Mouse (Mus musculus) heart, embryonic 11.5 days (tissue): ENCODE data around the gene Iqce. TPM values are rescaled to one million over a fixed set of nuclear protein-coding genes. Genes with fewer than 3 reads are reported as not detected.

Experiments
- ATAC-seq: fragments of 200-750 bp; cut with Nextera tagmentation; replicated peaks from 2 replicates; pipeline ENCODE4 v1.8.0; 2017; ENCODE audit warnings: moderate library complexity; ENCODE audit not compliant: insufficient number of reproducible peaks, low FRiP score, low TSS enrichment
- H3K27ac ChIP-seq: fragments of 300-500 bp; sonication (generic); 2 replicates; pipeline ENCODE4 v1.5.1; 2014; ENCODE audit warnings: mild to moderate bottlenecking, low read depth, low read length
- H3K27me3 ChIP-seq: fragments of 300-500 bp; sonication (generic); 2 replicates; pipeline ENCODE4 v1.6.1; 2014; ENCODE audit warnings: mild to moderate bottlenecking, low read length, mixed read lengths; ENCODE audit not compliant: control insufficient read depth, insufficient read depth
- H3K36me3 ChIP-seq: fragments of 300-500 bp; sonication (generic); 2 replicates; pipeline ENCODE4 v1.6.1; 2014; ENCODE audit warnings: mild to moderate bottlenecking, low read length, moderate library complexity, mixed read lengths; ENCODE audit not compliant: control insufficient read depth, insufficient read depth
- H3K4me1 ChIP-seq: fragments of 300-500 bp; sonication (generic); 2 replicates; pipeline ENCODE4 v1.6.1; 2014; ENCODE audit warnings: low read length; ENCODE audit not compliant: control insufficient read depth, insufficient read depth
- H3K4me2 ChIP-seq: fragments of 300-500 bp; sonication (generic); 2 replicates; pipeline ENCODE4 v1.6.1; 2014; ENCODE audit warnings: mild to moderate bottlenecking, moderate library complexity
- H3K4me3 ChIP-seq: fragments of 300-500 bp; sonication (generic); 2 replicates; pipeline ENCODE4 v1.5.1; 2014; ENCODE audit warnings: low read depth, low read length
- H3K9ac ChIP-seq: fragments of 300-500 bp; sonication (generic); 2 replicates; pipeline ENCODE4 v1.6.1; 2014; ENCODE audit warnings: mild to moderate bottlenecking, low read depth, low read length, moderate library complexity
- H3K9me3 ChIP-seq: fragments of 300-500 bp; sonication (generic); replicated peaks from 2 replicates; pipeline ENCODE4 v1.6.1; 2016; ENCODE audit warnings: low read length; ENCODE audit not compliant: control insufficient read depth
- WGBS: fragments of 180-500 bp; shearing (Covaris S2); extraction: QIAGEN DNeasy Blood & Tissue Kit; methylation state at CpG from one replicate; pipeline ENCODE4 v1.1.7; 2014; ENCODE audit not compliant: insufficient replicate concordance; 5-methylcytosine and 5-hydroxymethylcytosine counted together
- polyA plus RNA-seq: library from polyadenylated mRNA; unstranded; fragments of >200 nt; fragmentation: Nextera tagmentation; extraction: Ambion mirVana; gene quantifications from 2 replicates; pipeline ENCODE4 v1.2.1, GENCODE M21; 2014

The Iqce gene
- polyA plus RNA-seq, 1 experiment from 2014 or later = 10.7 TPM

DNA sequence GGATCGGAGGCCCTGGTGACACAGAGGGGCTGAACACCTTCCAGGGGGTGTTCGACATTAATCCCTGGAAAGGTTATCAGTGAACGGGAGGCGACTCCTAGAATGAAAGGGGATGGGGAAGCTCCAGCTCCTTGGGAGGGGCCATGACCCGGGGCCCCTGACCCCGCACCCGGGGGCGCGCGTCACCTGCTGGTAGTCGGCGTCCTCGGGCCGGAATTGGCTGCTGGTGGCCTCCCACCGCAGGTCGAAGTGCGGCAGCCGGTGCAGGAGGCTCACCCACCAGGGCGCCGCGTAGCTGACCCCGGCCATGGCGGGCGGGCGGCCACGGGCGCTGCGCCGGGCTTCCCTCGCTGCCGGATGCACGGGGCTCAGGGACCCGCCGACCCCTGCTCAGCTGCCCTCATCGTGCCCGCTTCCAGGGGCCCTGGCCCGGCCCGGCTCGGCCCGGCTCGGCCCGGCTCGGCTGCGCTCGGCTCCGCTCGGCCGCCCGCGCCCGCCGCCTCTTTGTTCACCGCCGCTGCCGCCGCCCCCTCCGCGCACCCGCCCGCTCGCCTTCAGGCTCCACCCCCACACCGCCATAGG is 53.6 kb downstream of the Iqce start, which contains the start of gene Ttyh3:
TSS of gene Ttyh3 (minus strand) at position 513 of the 582 bp plus-strand sequence.
- no peaks in the 10 kb centered on the region; the same call in 1 of the 2 replicates for H3K36me3 ChIP-seq
- WGBS = under 1% methylated on average over 46 of the region's 62 CpGs
- no peaks in the 10 kb centered on the region for H3K9me3 ChIP-seq
- ATAC-seq = no peak; the same call in 1 of the 2 replicates
- H3K27ac ChIP-seq = peak within 1 kb of the TSS; percentile 85
- H3K4me3 ChIP-seq = peak within 1 kb of the TSS; percentile 91
- peaks cover 42% of the 10 kb centered on the region for H3K4me1 ChIP-seq
- H3K4me2 ChIP-seq = peak within 1 kb of the TSS; percentile 79
- no peaks in the 10 kb centered on the region for H3K27me3 ChIP-seq
- peak within 1 kb of the TSS; percentile 90 for H3K9ac ChIP-seq

DNA sequence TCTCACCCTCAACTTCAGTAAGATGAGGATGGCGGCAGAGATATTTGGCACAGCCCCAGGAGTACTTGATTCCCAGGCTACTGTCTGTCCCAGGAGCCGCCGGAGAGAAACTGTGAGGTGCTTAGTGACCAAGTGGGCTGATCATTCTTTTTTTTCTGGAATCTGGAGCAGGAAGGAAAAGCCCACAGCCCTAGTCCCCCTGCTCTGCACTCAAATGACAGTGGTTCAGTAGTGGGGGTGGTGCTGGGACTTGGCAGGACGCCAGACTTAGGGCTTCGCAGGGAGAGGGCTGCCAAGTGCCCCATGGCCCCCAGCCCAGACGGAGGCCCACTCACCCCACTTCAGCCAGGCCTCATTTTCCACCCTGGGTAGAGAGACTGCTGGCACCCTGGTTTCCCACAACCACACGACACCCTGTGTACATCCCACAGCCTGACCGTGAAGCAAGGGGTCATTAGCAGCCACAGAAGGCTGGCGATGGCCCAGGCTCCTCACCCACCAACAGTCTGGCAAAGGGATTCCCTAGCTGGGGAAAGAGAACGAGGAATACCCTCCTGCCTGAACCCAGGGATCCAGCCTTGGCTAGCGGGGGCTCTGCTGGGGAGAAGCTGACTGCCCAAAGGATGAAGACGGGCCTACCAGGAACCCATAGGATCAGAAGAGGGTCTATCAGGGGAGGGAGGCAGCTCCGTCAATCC is 54.2 kb downstream of the Iqce start:
- Histone ChIP-seq H3K36me3 (no peaks in the 10 kb centered on the region; the same call in 1 of the 2 replicates), H3K27ac (peak overlapping the region; percentile 85), H3K27me3 (no peaks in the 10 kb centered on the region), H3K4me3 (peak overlapping the region; percentile 91), H3K9me3 (no peaks in the 10 kb centered on the region), H3K4me2 (peak overlapping the region; percentile 79), H3K9ac (peak overlapping the region; percentile 90), H3K4me1 (peaks cover 42% of the 10 kb centered on the region)
- no peak for ATAC-seq
- 4% methylated on average over 13 of the region's 13 CpGs for WGBS

DNA sequence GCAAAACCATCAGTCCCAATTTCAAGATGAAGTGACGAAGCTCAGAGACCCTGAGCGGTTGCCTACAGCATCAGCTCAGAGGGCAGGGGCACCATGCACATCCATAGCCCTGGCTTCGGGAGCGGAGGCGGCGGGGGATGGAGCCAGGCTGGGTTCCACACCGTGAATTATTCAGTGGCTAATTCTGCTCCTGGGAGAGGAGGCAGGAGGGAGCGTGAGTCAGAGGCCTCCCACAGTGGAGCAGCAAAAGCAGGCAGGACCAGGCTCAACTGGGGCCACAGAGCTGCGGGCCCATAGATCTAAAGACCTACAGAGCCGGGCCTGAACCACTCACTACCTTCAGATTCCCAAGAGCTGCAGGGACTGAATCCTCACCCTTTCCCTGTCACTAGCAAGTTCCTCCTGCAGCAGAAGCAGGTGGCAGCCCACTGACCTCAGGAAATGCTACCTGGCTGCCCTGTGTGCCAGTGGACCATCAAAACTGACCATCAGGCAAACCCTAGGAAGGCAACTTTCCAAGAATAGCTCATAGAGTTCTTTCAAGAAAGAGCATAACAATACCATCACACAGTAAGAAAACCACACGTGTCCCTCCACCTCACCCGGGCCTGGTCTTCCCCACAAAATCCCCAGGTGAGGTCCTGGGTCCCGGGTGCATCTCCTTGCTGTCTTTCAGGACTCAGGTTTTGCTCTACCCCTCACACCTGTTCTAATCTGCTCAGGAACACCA is 55.0 kb downstream of the Iqce start:
- 64% methylated on average over 13 of the region's 13 CpGs for WGBS
- Histone ChIP-seq H3K27ac (peak overlapping the region; percentile 85; the same call in 1 of the 2 replicates), H3K4me1 (peaks cover 37% of the 10 kb centered on the region), H3K36me3 (no peaks in the 10 kb centered on the region; the same call in 1 of the 2 replicates), H3K27me3 (no peaks in the 10 kb centered on the region), H3K9ac (peak overlapping the region; percentile 90), H3K4me3 (peak overlapping the region; percentile 91), H3K9me3 (no peaks in the 10 kb centered on the region), H3K4me2 (peak overlapping the region; percentile 79)
- ATAC-seq = no peak

DNA sequence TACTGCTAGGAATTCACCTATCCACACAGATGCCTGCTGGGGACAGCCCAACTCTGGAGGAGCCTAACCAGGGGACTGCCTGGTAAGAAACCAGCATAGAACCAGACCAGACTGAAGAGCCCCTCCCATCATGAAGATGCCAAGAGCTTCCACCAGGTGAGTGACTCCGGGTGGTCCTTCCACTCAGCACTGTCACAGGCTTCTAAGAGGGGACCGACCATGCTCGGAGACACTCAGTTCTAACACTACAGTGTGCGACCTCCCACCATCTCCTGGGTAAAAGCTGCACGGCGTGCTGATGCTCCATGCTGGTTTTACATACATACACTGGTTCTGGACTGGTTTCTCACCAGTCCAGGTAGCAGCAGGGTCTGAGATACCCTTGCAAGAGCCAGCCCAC is 56.0 kb downstream of the Iqce start:
- no peak overlapping the region for H3K4me3 ChIP-seq
- no peak for ATAC-seq
- no peak overlapping the region for H3K27ac ChIP-seq
- H3K9me3 ChIP-seq = no peaks in the 10 kb centered on the region
- H3K27me3 ChIP-seq = no peaks in the 10 kb centered on the region
- peaks cover 47% of the 10 kb centered on the region for H3K4me1 ChIP-seq
- 0 out of 2 replicates have a peak overlapping the region, but pooled peaks have one; percentile 16 for H3K9ac ChIP-seq
- peak overlapping the region; percentile 79 for H3K4me2 ChIP-seq
- WGBS = 88% methylated on average over 6 of the region's 6 CpGs
- no peaks in the 10 kb centered on the region; the same call in 1 of the 2 replicates for H3K36me3 ChIP-seq

DNA sequence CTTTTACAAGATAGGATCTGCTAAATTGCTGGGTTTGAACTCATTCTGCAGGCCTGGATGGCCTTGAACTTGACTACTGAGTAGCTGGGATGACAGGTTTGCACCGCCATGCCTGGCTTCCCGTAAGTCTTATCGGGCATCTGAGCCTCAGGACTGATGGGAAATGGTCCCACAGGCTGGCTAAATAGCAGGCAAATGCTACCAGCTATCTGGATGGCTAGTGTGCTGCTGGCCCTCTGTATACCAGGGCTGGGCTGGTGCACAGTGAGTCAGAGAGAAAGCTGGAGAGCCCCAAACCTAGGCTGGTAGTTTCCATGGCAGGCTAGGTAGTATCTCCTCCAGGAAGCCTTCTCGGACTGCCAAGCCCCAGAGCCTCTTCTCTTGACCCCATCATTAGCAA is 56.7 kb downstream of the Iqce start:
- Histone ChIP-seq H3K27me3 (no peaks in the 10 kb centered on the region), H3K27ac (peak overlapping the region; percentile 74), H3K4me1 (peaks cover 55% of the 10 kb centered on the region), H3K4me2 (peak overlapping the region; percentile 36), H3K9me3 (no peaks in the 10 kb centered on the region), H3K36me3 (no peaks in the 10 kb centered on the region; the same call in 1 of the 2 replicates), H3K9ac (no peak overlapping the region), H3K4me3 (no peak overlapping the region)
- WGBS = 77% methylated on average over 4 of the region's 4 CpGs
- ATAC-seq = no peak

DNA sequence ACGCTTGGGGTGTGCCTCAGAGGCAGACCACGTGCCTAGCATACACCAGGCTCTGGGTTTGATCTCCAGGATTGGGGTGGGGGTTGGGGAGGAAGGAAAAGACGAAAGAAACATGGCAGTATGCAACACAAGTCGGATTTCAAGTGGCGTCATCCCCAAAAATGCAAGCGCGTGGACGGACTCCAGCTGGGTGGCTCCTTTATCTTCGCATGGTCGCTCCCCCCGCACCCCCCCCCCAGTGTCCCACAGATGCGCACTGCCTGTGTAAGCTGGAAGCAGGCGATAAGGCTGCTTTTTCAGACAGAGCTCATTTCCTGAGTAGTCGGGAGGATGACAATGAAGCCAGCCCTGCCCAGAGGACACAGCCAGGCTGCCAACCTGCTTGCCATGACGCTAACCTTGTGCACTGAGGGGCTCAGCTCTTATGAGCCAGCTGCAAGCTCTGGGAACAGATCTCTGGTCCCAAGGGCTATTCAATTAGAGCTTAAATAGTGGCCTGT is 57.4 kb downstream of the Iqce start:
- H3K4me3 ChIP-seq = 0 out of 2 replicates have a peak overlapping the region, but pooled peaks have one; percentile 1
- no peaks in the 10 kb centered on the region; the same call in 1 of the 2 replicates for H3K36me3 ChIP-seq
- no peaks in the 10 kb centered on the region for H3K9me3 ChIP-seq
- peak overlapping the region; percentile 7; the same call in 1 of the 2 replicates for H3K9ac ChIP-seq
- no peaks in the 10 kb centered on the region for H3K27me3 ChIP-seq
- 53% methylated on average over 15 of the region's 15 CpGs for WGBS
- ATAC-seq = peak; percentile 22; the same call in 1 of the 2 replicates
- peak overlapping the region; percentile 74 for H3K27ac ChIP-seq
- peak overlapping the region; percentile 36 for H3K4me2 ChIP-seq
- H3K4me1 ChIP-seq = peaks cover 55% of the 10 kb centered on the region

DNA sequence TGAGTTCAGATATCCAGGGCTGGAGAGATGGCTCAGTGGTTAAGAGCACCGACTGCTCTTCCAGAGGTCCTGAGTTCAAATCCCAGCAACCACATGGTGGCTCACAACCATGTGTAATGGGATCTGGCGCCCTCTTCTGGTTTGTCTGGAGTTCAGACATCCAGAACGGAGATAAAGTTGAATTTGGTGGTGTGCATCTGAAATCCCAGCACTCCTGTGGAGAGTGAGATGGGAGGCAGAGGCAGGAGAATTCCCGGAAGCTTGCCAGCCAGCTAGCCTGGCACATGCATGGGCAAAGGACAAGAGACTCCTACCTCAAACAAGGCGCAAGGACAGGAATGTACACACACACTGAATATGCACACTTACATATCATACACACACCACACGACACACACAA is 57.9 kb downstream of the Iqce start:
- Histone ChIP-seq H3K9ac (no peak overlapping the region), H3K27ac (0 out of 2 replicates have a peak overlapping the region, but pooled peaks have one; percentile 15), H3K4me1 (peaks cover 55% of the 10 kb centered on the region), H3K36me3 (no peaks in the 10 kb centered on the region; the same call in 1 of the 2 replicates), H3K9me3 (no peaks in the 10 kb centered on the region), H3K27me3 (no peaks in the 10 kb centered on the region), H3K4me3 (0 out of 2 replicates have a peak overlapping the region, but pooled peaks have one; percentile 1), H3K4me2 (peak overlapping the region; percentile 36)
- ATAC-seq = no peak
- WGBS = 79% methylated on average over 6 of the region's 6 CpGs

DNA sequence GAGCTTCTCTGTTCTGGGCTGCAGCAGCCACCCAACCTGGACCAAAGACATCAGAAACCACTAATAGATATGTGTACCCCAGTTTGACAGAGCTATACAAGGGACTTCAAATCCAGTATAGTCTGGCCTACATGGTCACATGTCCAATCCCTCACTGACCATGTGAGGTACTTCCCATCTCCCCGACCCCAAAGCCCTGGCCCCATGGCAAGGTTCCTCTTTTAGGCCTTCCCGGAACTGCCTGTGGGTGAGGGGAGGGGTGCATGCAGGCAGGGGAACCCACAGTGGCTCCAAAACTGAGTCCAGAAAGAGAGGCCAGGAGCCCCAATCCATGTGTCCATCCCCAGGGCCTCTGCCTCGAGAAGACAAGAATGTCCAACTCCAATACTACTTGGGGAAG is 60.1 kb downstream of the Iqce start:
- H3K27ac ChIP-seq = no peak overlapping the region

More for the DNA sequence above, 60.1 kb downstream of the Iqce start:
- Histone ChIP-seq H3K4me1 (peaks cover 49% of the 10 kb centered on the region), H3K4me2 (no peak overlapping the region), H3K27me3 (no peaks in the 10 kb centered on the region), H3K9ac (peak overlapping the region; percentile 36; the same call in 1 of the 2 replicates), H3K4me3 (no peak overlapping the region), H3K9me3 (no peaks in the 10 kb centered on the region), H3K36me3 (peaks cover 4% of the 10 kb centered on the region)
- no peak for ATAC-seq
- 83% methylated on average over 3 of the region's 3 CpGs for WGBS
